Mouse (Mus musculus) mouse embryonic stem cell (cell line): ENCODE measurements around the gene Zzef1.

Source experiments
- in situ Hi-C, 2 experiments: fragments of 300-500 bp; cut with MboI; formaldehyde crosslinking; loops; 1 replicate in 1 of 2; 3 replicates in 1 of 2; pipeline ENCODE4 v1.14.3; 2019 to 2020; ENCODE audit warnings: low sequenced_read_pairs in 2 of 2, low pct_unique_long_range_greater_than_20kb in 1 of 2, mixed read lengths in 1 of 2; ENCODE audit not compliant: unreplicated experiment in 1 of 2

The Zzef1 gene

GRCm38 (mm10) chr11:72946560-72947119 is 150.6 kb downstream of the Zzef1 start:
- in situ Hi-C loops: no loop called here

GRCm38 (mm10) chr11:72947840-72948239 is 151.8 kb downstream of the Zzef1 start:
- in situ Hi-C loops: no loop called here

GRCm38 (mm10) chr11:72948254-72948653 is 152.2 kb downstream of the Zzef1 start:
- in situ Hi-C loops: no loop called here

- in situ Hi-C loops: no loop called here
Measured at GRCm38 (mm10) chr11:72951137-72952000, 155.3 kb downstream of the Zzef1 start.

- in situ Hi-C loops: no loop called here
Measured at GRCm38 (mm10) chr11:72952226-72952625, 156.2 kb downstream of the Zzef1 start.

- in situ Hi-C loops: no loop called here
Measured at GRCm38 (mm10) chr11:72952697-72953096, 156.7 kb downstream of the Zzef1 start.

GRCm38 (mm10) chr11:72953116-72953439 is 157.1 kb downstream of the Zzef1 start:
- in situ Hi-C loops: no loop called here

GRCm38 (mm10) chr11:72953440-72954151 is 157.6 kb downstream of the Zzef1 start:
- in situ Hi-C loops: no loop called here

GRCm38 (mm10) chr11:72954216-72954615 is 158.2 kb downstream of the Zzef1 start:
- in situ Hi-C loops: no loop called here

- in situ Hi-C loops: no loop called here
Measured at GRCm38 (mm10) chr11:72955339-72955974, 159.4 kb downstream of the Zzef1 start.

GRCm38 (mm10) chr11:72957318-72957717 is 161.3 kb downstream of the Zzef1 start:
- in situ Hi-C loops: no loop called here

- in situ Hi-C loops: no loop called here
Measured at GRCm38 (mm10) chr11:72959924-72960679, 164.1 kb downstream of the Zzef1 start.

GRCm38 (mm10) chr11:72960723-72961071 is 164.7 kb downstream of the Zzef1 start:
- in situ Hi-C loops: no loop called here

GRCm38 (mm10) chr11:72961072-72961980 is 165.3 kb downstream of the Zzef1 start, which contains the start of gene Atp2a3:
Atp2a3 (plus strand) TSS chr11:72961169.
- in situ Hi-C loops: no loop called here

- in situ Hi-C loops: no loop called here
Measured at GRCm38 (mm10) chr11:72962378-72962777, 166.4 kb downstream of the Zzef1 start.

- in situ Hi-C loops: no loop called here
Measured at GRCm38 (mm10) chr11:72963058-72963788, 167.2 kb downstream of the Zzef1 start.

- in situ Hi-C loops: no loop called here
Measured at GRCm38 (mm10) chr11:72963789-72964294, 167.8 kb downstream of the Zzef1 start.
